Mouse (Mus musculus): ENCODE data around the gene Pcdh15. TPM values are rescaled to one million over a fixed set of nuclear protein-coding genes. Genes with fewer than 3 reads are reported as not detected.
A peak's percentile ranks its signal among the peaks of the same experiment; 100 is the strongest.

Gene Pcdh15
- polyA plus RNA-seq, 1 experiment from 2014 or later: not detected

DNA sequence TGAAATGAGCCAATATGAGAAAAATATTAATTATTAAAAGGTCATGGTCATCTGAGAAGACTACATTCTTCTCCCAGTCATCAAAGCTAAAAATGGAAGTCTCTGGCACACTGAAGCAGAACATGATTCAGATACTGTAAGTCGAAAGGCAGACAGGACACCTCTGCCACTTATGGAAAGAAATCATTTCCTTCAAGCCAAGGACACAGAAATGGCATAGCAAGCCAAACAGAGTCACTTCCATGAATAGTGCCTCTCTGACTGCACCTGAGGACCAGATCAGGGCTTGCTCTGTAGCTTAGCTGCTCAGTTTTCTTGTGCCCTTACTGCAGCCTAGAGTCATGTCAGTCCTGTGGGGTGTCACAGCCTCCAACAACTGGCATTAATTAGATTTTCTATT lies 234.3 kb downstream of the Pcdh15 start:
- WGBS: 67% methylated on average over 1 of the region's 1 CpGs
- no peaks in the 10 kb centered on the region for H3K9me3 ChIP-seq (ENCODE audit: low read depth, low read length)
- no peak overlapping the region for H3K9ac ChIP-seq
- ATAC-seq (ENCODE audit: insufficient read depth) (no peak), DNase-seq (no peak)
- no peaks in the 10 kb centered on the region for H3K36me3 ChIP-seq (ENCODE audit: insufficient read depth)
- no peak for TF ChIP-seq CTCF (IDR thresholded peaks at IDR 0.05; ENCODE audit: low read depth)
- H3K4me1 ChIP-seq (ENCODE audit: insufficient read depth): no peaks in the 10 kb centered on the region
- no peak overlapping the region for H3K27ac ChIP-seq (ENCODE audit: low read depth)
- no peak overlapping the region for H3K4me2 ChIP-seq
- H3K4me3 ChIP-seq (ENCODE audit: low read depth, low read length): no peak overlapping the region
- no peaks in the 10 kb centered on the region for H3K27me3 ChIP-seq (ENCODE audit: insufficient read depth, low read length)

- Histone ChIP-seq H3K9me3 (ENCODE audit: low read depth, low read length) (no peaks in the 10 kb centered on the region), H3K27ac (ENCODE audit: low read depth) (no peak overlapping the region), H3K27me3 (ENCODE audit: insufficient read depth, low read length) (no peaks in the 10 kb centered on the region), H3K36me3 (ENCODE audit: insufficient read depth) (no peaks in the 10 kb centered on the region), H3K4me1 (ENCODE audit: insufficient read depth) (no peaks in the 10 kb centered on the region), H3K4me2 (no peak overlapping the region), H3K9ac (no peak overlapping the region), H3K4me3 (ENCODE audit: low read depth, low read length) (no peak overlapping the region)
- DNase-seq: no peak
- TF ChIP-seq CTCF (IDR thresholded peaks at IDR 0.05; ENCODE audit: low read depth): no peak
- no peak for ATAC-seq (ENCODE audit: insufficient read depth)
- 85% methylated on average over 2 of the region's 2 CpGs for WGBS
Measured at GRCm38 (mm10) chr10:73379001-73379400, 279.9 kb downstream of the Pcdh15 start.

DNA sequence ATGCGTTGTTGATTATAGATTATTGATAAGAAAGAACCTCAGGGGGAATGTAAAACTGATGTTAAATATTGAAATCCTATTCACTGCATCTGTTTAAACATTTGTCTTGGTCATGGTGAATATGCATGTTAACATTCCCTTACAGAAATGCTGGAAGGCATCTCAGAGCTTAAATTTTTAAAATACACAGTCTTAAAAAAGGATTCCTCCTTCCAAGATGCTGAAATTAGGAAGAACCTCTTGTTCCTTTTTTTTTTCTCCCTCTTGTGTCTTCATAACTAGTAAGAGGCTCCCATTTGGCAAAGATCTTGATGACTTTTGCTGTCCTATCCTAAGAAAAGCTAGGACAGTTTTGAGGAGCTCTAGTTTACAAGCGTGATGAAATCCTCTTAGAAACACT lies 284.9 kb downstream of the Pcdh15 start:
- no peaks in the 10 kb centered on the region for H3K36me3 ChIP-seq (ENCODE audit: insufficient read depth)
- no peak overlapping the region for H3K27ac ChIP-seq (ENCODE audit: low read depth)
- H3K4me3 ChIP-seq (ENCODE audit: low read depth, low read length): no peak overlapping the region
- H3K9ac ChIP-seq: no peak overlapping the region
- H3K4me1 ChIP-seq (ENCODE audit: insufficient read depth): no peaks in the 10 kb centered on the region
- DNase-seq (no peak), ATAC-seq (ENCODE audit: insufficient read depth) (no peak)
- H3K4me2 ChIP-seq: no peak overlapping the region
- no peaks in the 10 kb centered on the region for H3K27me3 ChIP-seq (ENCODE audit: insufficient read depth, low read length)
- no peak for TF ChIP-seq CTCF (IDR thresholded peaks at IDR 0.05; ENCODE audit: low read depth)
- H3K9me3 ChIP-seq (ENCODE audit: low read depth, low read length): no peaks in the 10 kb centered on the region
- 79% methylated on average over 2 of the region's 2 CpGs for WGBS

- no peaks in the 10 kb centered on the region for H3K27me3 ChIP-seq (ENCODE audit: insufficient read depth, low read length)
- WGBS: 85% methylated on average over 1 of the region's 1 CpGs
- TF ChIP-seq CTCF (IDR thresholded peaks at IDR 0.05; ENCODE audit: low read depth): peak; percentile 50
- H3K4me2 ChIP-seq: no peak overlapping the region
- H3K9ac ChIP-seq: no peak overlapping the region
- no peak overlapping the region for H3K27ac ChIP-seq (ENCODE audit: low read depth)
- H3K36me3 ChIP-seq (ENCODE audit: insufficient read depth): no peaks in the 10 kb centered on the region
- H3K4me3 ChIP-seq (ENCODE audit: low read depth, low read length): no peak overlapping the region
- no peaks in the 10 kb centered on the region for H3K9me3 ChIP-seq (ENCODE audit: low read depth, low read length)
- no peaks in the 10 kb centered on the region for H3K4me1 ChIP-seq (ENCODE audit: insufficient read depth)
- DNase-seq (peak; percentile 11), ATAC-seq (ENCODE audit: insufficient read depth) (no peak)
Measured at GRCm38 (mm10) chr10:73400426-73400825, 301.3 kb downstream of the Pcdh15 start.

DNA sequence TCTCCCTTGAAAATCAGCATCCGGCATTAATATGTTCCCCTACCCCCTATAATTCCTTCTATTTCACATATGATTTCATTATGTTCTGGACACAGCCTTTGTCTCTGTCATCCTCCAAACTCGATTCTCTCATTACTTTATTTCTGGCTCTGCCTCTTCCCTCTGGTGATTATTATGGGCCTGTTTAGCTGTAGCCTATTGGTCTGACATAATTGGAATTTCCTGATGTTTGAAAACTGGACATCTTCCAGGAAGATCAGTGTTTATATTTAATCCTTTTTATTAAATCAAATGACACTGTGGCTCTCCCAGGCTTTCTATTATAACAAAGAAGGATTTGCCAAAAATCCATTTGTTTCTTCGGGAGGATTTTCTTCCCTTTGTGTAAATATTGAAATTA lies 326.3 kb downstream of the Pcdh15 start:
- ATAC-seq (ENCODE audit: insufficient read depth) (peak; percentile 74), DNase-seq (peak; percentile 79)
- WGBS: 36% methylated on average over 3 of the region's 3 CpGs
- Histone ChIP-seq H3K9me3 (ENCODE audit: low read depth, low read length) (no peaks in the 10 kb centered on the region), H3K4me2 (no peak overlapping the region), H3K27me3 (ENCODE audit: insufficient read depth, low read length) (no peaks in the 10 kb centered on the region), H3K4me3 (ENCODE audit: low read depth, low read length) (no peak overlapping the region), H3K9ac (no peak overlapping the region), H3K4me1 (ENCODE audit: insufficient read depth) (no peaks in the 10 kb centered on the region), H3K36me3 (ENCODE audit: insufficient read depth) (no peaks in the 10 kb centered on the region), H3K27ac (ENCODE audit: low read depth) (no peak overlapping the region)
- TF ChIP-seq CTCF (IDR thresholded peaks at IDR 0.05; ENCODE audit: low read depth): no peak

- Histone ChIP-seq H3K36me3 (ENCODE audit: insufficient read depth) (no peaks in the 10 kb centered on the region), H3K4me2 (no peak overlapping the region), H3K27me3 (ENCODE audit: insufficient read depth, low read length) (no peaks in the 10 kb centered on the region), H3K27ac (ENCODE audit: low read depth) (no peak overlapping the region), H3K9me3 (ENCODE audit: low read depth, low read length) (no peaks in the 10 kb centered on the region), H3K4me1 (ENCODE audit: insufficient read depth) (no peaks in the 10 kb centered on the region), H3K9ac (no peak overlapping the region), H3K4me3 (ENCODE audit: low read depth, low read length) (no peak overlapping the region)
- WGBS: 86% methylated on average over 3 of the region's 3 CpGs
- ATAC-seq (ENCODE audit: insufficient read depth): no peak
- TF ChIP-seq CTCF (IDR thresholded peaks at IDR 0.05; ENCODE audit: low read depth): no peak
- DNase-seq: no peak
Measured at GRCm38 (mm10) chr10:73431345-73431744, 332.2 kb downstream of the Pcdh15 start.

DNA sequence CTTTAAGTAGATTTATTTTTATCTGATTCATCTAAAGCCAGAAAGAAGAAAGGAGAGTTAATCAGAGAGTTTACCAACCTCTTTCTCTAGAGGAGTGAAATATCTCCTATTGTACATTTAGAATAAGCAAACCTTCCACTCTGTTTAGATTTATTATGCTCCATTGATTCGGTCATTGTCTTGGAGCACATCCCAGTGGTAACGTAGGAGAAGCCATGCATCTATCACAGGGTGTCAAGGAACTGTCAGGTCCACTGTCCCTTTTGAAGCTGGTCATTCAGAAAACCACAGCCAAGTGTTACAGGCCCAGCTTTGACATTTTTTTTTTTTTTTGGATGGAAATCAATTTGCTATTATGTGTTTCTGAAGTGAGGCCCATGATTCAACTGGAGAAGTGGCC lies 384.9 kb downstream of the Pcdh15 start:
- 37% methylated on average over 2 of the region's 2 CpGs for WGBS
- peak; percentile 80 for ATAC-seq (ENCODE audit: insufficient read depth)
- no peaks in the 10 kb centered on the region for H3K27me3 ChIP-seq (ENCODE audit: insufficient read depth, low read length)

GRCm38 (mm10) chr10:73491654-73492053 lies 392.5 kb downstream of the Pcdh15 start:
- DNase-seq (no peak), ATAC-seq (ENCODE audit: insufficient read depth) (no peak)
- Histone ChIP-seq H3K4me3 (ENCODE audit: low read depth, low read length) (no peak overlapping the region), H3K4me2 (no peak overlapping the region), H3K9ac (no peak overlapping the region), H3K27me3 (ENCODE audit: insufficient read depth, low read length) (no peaks in the 10 kb centered on the region), H3K9me3 (ENCODE audit: low read depth, low read length) (no peaks in the 10 kb centered on the region), H3K27ac (ENCODE audit: low read depth) (no peak overlapping the region), H3K36me3 (ENCODE audit: insufficient read depth) (no peaks in the 10 kb centered on the region), H3K4me1 (ENCODE audit: insufficient read depth) (no peaks in the 10 kb centered on the region)
- 71% methylated on average over 5 of the region's 5 CpGs for WGBS
- no peak for TF ChIP-seq CTCF (IDR thresholded peaks at IDR 0.05; ENCODE audit: low read depth)

More for the DNA sequence above, 384.9 kb downstream of the Pcdh15 start:
- Histone ChIP-seq H3K27ac (ENCODE audit: low read depth) (no peak overlapping the region), H3K4me2 (no peak overlapping the region), H3K36me3 (ENCODE audit: insufficient read depth) (no peaks in the 10 kb centered on the region), H3K9me3 (ENCODE audit: low read depth, low read length) (no peaks in the 10 kb centered on the region), H3K9ac (no peak overlapping the region), H3K4me1 (ENCODE audit: insufficient read depth) (no peaks in the 10 kb centered on the region), H3K4me3 (ENCODE audit: low read depth, low read length) (no peak overlapping the region)
- DNase-seq: peak; percentile 74
- TF ChIP-seq CTCF (IDR thresholded peaks at IDR 0.05; ENCODE audit: low read depth): no peak
